Mouse (Mus musculus): ENCODE measurements around the gene Kif5a. TPM values are rescaled to one million over a fixed set of nuclear protein-coding genes. Genes with fewer than 3 reads are reported as not detected.

Kif5a gene
- total RNA-seq, 4 experiments from 2014 or later: 0.54 to 1.6 (median 1.2) TPM

DNA sequence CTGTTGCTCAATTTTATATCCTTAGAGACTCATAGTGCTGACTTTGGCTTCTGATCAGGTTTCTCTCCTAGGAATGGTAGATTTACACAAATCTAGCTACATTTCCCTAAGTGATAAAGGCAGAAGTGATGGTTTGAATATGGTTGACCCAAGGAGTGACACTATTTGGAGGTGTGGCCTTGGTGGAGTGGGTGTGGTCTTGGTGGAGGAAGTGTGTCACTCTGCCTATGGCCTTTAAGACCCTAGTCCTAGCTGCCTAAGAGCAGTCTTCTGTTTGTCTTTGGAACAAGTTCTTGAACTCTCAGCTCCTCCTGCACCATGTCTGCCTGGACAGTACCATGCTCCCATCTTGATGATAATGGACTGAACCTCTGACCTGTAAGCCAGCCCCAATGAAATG is 46.0 kb downstream of the Kif5a start:
- no peak for DNase-seq (ENCODE audit: low spot score)

DNA sequence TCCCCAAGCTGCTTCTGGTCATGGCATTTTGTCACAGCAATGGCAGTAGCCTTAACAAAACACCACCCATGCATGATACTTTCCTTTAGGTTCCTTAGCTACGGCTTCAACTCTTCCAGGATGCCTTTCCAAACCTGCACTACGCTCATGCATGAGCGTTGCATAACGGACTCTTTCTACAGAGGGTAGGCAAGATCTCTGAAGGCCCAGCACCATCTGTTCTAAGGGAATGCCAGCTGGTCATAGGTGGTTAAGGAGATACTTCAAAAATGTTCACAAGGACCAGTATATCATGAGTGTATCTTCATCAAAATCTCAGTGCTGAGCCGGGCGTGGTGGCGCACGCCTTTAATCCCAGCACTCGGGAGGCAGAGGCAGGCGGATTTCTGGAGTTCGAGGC is 46.7 kb downstream of the Kif5a start:
- no peak for DNase-seq (ENCODE audit: low spot score)

DNA sequence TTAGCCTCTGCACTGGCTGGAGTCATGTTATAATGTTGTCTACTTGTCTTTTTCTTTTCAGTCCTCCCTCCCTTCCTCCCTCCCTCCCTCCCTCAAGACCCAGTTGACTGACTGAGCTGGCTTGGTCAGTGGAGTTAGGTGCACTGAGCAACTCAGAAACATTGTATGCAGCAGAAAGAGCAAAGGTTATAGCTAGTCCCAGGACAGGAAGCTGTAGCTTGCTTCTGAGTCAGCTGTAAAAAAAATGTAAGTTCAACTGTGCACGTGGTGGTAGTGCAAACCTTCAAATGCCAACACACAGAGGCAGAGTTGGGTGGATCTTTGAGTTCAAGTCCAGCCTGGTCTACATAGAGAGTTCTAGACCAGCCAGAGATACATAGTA is 48.7 kb downstream of the Kif5a start:
- DNase-seq (ENCODE audit: low spot score): no peak

DNA sequence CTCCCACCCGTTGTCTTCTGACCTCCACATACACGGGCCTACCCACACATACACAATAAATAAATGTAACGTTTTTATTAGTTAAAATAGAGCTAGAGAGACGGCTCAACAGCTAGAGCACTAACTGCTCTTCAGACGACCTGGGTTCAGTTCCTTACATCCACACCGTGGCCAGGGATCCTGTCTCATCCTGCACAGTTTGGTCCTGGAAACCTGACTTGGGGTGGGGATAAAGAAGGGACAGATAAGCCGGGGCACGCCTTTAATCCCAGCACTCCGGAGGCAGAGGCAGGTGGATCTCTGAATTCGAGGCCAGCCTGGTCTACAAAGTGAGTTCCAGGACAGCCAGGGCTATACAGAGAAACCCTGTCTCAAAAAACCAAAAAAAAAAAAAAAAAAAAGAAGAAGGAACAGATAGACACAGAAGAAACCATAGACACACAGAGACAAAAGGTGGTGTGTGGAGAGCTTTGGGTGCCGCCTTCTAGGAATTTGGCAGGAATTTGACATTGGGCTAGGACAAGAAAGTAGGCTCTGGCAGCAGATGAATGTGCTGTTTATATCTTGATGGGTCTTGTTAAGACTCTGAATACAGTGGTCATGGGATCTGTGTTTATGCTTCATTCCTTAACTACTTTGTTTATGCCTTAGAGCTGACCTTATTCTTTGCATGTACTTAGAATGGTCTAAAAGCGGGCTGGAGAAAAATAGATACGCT is 49.3 kb downstream of the Kif5a start:
- DNase-seq (ENCODE audit: low spot score): no peak

DNA sequence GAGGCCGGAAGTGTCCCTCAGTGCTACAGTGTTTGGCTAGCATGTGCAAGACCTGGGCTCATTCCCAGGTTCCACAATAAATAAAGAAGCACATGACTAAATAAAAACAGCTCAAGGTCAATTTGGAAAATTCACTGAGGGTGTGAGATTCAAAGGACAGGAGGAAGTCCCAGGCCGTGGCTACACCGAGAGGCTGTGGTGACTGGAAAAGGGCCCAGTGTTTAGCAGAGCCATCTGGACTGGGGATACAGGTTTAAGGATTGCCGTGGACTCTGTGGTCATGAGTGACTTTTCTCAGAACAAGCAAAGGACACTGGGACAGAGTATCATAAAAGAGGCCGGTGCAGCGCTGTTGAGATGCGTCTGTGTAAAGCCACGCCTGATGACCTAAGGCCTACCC is 49.9 kb downstream of the Kif5a start:
- no peak for DNase-seq (ENCODE audit: low spot score)

DNA sequence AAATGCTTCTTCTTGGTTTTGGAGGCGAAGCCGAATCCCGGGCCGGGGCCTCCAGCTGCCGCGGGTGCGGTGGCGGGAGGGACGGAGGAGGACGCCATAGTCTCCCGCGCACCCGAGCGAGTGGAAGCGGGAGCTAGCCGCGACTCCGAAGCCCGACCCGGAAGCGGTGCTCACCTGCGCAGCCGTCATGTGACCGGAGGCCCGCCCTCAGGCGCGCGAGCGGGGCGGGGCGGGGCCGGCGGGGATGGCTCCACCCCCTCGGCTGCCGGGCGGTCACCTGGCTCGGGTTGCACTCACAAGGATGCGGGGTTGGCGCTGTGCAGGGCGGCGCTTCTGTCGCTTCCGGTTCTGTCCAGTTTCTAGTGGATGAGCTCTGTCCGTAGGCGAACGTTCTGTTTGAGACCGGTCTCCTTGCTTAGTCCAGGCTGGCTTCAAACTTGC is 51.7 kb downstream of the Kif5a start, which contains the start of gene Pip4k2c:
Pip4k2c (minus strand) TSS at position 172 of the 441 bp plus-strand sequence.
- DNase-seq (ENCODE audit: low spot score): peak; percentile 82

DNA sequence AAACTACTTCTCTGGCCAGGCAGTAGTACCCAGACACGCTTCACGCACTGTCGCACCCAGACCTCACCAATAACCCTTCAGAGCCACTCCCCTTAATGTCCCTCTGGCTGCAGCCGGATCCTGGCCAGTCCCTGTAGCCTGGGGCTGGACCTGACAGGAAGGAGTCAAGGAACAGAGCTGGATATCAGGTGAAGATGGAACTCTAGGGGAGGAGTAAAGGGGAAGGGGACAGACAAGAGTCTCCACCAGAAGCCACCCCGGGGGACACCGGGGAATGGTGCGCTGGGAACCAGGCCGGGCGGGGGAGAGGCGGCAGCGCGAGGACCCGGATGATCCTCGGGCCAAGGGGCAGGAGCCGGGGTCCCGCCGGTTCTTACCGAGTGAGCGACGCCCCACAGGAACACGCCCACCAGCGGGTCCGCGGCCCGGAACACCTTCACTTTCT is 52.2 kb downstream of the Kif5a start:
- DNase-seq (ENCODE audit: low spot score): no peak

DNA sequence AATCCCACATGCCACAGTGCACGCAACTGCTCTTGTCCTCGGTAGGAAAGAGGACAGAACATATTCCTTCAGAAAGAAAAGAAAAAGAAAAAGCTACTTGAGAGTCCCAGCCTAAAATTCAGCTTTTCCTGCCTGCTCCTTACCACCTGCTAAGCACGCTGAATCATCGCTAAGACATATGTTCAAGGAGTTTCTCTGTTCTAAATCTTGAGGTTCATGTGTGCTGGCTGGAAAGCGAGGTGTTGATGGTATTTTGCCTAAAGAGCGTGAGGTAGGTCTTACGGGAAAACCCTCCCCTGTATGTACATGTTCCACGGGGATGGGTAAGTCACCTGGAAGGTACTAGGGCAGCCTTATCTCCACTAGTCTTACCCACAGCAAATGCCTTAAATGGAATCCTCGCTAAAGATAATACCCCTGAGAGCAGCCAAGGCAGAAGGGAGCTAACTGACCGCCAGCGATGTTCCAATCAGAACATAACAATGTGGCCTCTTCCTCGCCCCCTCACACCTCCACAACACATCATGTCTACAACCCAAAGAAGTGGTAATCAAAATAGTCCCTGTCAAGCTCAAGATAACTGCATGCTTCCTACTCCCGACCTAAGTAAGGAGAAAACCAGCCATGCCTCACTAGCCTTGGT is 53.1 kb downstream of the Kif5a start:
- DNase-seq (ENCODE audit: low spot score): no peak

DNA sequence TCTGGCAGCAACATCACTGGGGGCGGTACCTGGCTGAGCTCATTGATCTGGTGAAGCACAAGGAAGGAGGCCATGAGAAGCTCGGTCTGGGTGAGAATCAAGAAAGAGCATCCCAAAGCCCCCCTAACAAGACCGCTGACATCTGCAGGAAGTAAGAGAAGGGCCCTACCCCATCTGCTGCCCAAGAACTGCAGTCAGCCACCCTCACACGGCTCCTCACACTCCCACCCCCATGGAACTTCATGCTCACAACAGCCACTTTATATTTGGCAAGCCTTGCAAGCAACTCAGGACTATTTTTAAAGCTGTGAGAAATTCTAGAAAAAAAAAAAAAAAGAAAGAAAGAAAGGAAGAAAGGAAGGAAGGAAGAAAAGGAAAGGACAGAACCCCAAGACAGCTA is 54.2 kb downstream of the Kif5a start:
- no peak for DNase-seq (ENCODE audit: low spot score)

DNA sequence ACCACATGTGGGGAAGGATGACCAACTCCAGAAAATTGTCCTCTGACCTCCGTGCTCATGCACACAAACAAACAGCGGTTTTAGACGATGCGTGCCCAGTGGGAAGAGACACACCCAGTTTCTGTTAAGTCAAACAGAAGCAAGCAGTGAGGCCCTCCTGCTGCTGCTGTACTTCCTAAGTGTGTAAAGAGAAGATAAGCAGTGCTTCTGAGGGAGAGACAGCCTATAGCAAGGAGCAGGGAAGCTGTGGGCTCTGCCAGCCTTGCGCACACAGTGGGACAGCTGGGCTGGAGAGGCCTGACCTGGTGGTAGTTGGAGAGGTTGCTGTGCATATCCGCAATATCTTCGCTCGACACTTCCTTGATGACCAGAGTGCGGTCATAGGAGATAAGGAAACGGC is 57.8 kb downstream of the Kif5a start:
- no peak for DNase-seq (ENCODE audit: low spot score)

DNA sequence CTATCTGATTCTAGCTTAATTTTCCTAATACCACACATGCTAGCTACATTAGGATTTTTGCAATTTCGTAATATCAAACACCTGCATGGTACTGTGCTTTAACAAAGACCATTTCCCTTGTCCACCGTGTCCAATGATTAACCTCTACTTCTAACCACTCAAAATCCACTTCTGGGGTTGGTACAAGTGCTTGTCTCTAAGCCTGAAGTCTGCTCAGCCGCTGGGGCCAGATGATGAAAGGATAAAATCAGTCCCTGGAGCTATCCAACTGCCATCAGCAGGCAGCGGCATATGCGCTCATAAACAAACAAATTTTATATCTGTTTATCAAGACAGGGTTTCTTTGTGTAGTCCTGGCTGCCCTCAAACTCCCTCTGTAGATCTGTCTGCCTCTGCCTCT is 58.6 kb downstream of the Kif5a start:
- no peak for DNase-seq (ENCODE audit: low spot score)

DNA sequence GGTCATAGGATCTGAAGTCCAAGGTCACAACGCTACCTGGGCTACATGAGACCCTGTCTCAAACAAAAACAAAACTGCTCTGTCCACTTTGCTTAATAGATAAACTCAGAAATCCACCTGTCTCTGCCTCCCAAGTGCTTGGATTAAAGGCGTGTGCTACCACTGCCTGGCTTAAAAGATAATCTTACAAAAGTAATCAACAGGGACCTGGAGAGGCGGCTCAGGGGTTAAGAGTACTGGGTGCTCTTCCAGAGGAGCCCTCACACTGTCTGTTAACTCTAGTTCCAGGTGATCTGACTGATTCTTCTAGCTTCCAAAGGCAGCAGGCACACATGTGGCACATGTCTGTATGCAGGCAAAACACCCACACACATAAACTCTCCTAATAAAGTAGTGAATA is 60.0 kb downstream of the Kif5a start:
- no peak for DNase-seq (ENCODE audit: low spot score)

DNA sequence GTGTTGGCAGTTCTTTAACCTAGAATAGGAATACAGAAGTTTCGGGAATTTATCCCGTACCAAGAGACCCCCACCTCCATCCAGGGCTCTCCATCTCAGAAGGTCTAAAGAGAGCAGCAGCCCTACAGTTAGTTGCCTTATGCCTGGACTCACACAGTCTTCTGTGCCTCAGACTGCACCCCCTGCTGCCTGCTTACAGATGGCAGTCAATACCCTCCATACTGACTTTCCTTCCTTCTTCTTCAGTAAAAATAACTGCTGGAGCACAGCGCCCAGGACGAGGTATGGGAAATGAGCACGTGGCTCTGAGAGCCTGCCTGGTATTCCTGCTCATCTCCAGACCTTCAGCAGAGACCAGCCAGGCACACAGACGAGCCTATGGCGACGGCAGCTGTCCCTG is 62.9 kb downstream of the Kif5a start:
- no peak for DNase-seq (ENCODE audit: low spot score)

DNA sequence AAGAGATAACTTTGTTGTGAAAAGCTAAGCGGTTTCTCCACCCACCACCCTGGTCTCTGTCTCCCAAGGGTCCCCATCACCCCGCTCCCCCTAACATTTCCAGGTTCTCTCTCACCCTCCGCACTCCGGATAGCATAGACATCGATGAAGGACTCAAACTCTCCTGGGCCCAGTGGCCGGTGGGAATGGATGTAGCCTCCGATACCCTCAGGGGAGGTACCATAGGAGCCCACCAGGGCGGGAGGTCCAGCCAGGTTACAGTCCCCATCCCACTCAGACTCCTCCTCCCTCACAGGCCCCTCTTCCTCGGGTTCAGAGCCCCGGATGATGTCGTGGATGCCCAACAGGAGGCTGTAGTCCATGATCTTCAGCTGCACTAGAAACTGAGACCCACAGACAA is 63.7 kb downstream of the Kif5a start:
- no peak for DNase-seq (ENCODE audit: low spot score)

DNA sequence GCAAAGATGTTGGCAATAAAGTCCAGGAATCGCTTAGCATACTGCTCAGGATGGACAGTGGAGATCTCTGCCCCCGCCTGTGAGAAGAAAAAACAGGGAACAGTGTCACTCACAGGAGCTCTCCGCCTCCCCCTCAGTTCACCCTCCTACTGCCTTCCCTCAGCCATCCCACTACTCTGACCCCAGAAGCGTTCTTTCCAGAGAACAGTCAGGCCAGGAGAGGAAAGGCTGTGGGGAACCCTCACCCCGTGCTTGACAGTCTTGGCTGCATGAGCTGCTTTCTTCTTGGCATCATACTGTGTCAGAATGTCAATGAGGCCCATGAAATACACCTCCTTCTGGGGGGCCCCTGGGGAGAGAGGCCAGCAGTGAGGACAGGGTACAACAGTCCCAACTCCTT is 64.1 kb downstream of the Kif5a start:
- no peak for DNase-seq (ENCODE audit: low spot score)

DNA sequence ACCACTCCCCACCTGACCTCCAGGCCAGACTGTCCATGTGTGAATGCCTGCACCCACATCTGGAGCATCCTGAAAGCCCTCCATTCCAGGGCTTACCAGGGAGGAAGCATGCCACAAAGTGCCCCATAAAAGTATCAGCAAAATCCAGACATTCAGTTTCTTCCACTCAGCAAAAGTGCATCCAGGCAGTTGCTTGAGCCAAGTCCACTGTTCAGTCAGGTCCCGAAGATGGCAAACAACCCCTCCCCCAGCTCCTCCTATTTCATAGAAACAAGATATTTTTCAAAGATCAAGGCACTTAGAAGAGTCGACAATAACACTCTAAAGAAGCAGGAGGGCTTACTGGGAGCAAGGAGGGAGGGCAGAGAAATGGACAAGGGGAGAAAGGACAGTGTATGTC is 64.7 kb downstream of the Kif5a start:
- no peak for DNase-seq (ENCODE audit: low spot score)

DNA sequence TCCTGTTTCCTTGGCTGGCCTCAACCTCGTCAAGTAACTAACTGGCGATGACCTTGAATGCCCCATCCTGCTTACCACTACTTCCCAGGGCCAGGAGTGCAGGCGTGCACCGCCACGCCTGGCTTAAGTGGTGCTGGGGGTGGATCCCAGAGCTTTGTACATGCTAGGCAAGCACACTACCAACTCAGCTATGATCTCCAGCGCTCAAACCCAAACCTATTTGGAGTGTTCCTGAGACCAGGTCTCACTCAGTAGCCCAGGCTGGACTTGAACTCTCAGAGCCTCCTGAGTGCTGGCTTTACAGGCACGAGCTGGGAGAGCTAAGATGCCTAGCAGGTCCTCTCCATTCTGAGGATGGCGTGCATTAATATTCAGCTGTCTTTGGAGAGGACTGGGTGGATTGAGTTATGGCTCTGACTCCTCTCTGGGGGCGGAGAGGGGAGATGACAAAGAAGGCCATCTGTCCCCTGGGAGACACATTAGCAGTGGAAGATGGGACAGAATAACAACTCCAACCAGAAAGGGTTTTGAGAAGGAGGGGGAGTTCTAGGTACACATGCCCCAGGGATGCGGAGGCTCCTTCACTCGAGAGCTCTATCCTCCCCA is 65.5 kb downstream of the Kif5a start:
- DNase-seq (ENCODE audit: low spot score): no peak

DNA sequence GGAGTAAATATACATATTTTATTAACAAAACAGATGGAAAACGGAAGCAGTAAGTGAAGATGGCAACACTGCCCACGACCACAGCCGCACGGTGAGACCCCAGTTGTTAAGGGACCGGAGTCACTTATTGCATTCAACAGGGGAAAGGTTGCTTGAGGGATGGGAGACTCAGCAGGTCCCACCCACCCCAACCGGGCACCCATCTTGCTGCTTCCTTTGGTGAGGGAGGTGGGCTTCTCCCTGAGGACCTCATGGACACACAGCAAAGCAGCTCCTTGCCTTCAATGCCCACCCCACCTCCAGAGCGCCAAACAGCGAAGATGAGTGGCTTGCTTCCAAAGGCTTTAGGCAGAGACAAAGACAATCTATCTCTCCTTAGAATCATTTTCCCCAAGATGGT is 66.0 kb downstream of the Kif5a start:
- no peak for DNase-seq (ENCODE audit: low spot score)

DNA sequence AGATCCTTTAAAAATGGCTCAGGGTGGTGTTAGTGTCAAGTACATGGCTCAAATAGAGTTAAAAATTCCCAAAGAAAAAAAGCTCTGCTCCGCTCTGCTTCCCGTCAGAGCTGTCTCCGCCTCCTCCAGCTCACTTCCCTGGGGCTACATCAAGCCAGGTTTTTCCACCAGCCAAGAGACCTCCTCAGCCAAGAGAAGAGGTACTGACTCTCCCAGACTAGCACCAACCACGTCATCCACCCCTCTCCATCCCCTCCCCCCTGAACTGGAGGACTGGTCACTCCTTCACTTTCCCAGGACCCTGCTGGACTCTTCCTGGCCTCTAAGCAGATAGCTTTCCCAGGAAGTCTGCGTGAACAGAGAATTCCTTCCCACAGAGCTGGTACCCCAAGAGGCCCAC is 66.8 kb downstream of the Kif5a start:
- DNase-seq (ENCODE audit: low spot score): peak; percentile 82

DNA sequence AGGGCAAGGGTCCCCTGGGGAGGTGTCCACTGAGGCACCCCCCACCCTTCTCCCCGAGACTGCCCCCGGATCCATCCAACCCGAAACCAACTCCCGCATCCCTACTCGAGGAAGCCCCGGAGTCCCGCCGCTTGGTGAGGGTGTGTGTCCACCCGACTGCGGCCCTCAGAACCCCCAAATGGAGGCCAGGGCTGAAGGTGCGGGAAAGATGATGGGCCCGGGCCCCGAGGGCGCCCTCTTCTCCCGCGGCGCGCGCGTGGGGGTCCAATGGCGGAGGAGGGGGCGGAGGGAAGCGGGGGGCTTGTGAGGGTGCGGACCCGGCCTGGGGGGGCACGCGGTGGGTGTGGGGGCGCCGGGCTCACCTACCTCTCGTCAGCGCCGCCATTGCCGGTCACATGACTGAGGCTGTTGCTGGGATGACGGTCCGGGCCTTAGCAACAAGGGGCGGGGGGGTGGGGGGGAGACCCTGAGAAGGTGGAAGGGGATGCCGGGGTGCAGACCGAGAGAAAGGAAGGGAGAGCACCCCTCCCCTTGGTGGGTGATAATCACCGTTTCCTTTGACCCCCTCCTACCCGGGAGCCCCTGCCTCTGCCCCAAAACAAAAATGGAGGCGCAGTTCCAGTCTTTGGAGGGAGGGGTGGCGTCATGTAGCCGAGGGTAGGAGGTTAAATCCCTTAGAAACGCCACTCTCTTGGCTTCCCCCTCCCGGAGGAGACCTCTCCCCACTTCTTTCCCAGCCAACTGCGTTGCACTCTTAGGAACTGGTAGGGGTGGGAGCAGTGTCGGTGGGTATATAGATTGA is 67.6 kb downstream of the Kif5a start, which contains the start of gene Dtx3:
Dtx3 (minus strand) TSS at position 401 of the 802 bp plus-strand sequence.
- DNase-seq (ENCODE audit: low spot score): no peak

DNA sequence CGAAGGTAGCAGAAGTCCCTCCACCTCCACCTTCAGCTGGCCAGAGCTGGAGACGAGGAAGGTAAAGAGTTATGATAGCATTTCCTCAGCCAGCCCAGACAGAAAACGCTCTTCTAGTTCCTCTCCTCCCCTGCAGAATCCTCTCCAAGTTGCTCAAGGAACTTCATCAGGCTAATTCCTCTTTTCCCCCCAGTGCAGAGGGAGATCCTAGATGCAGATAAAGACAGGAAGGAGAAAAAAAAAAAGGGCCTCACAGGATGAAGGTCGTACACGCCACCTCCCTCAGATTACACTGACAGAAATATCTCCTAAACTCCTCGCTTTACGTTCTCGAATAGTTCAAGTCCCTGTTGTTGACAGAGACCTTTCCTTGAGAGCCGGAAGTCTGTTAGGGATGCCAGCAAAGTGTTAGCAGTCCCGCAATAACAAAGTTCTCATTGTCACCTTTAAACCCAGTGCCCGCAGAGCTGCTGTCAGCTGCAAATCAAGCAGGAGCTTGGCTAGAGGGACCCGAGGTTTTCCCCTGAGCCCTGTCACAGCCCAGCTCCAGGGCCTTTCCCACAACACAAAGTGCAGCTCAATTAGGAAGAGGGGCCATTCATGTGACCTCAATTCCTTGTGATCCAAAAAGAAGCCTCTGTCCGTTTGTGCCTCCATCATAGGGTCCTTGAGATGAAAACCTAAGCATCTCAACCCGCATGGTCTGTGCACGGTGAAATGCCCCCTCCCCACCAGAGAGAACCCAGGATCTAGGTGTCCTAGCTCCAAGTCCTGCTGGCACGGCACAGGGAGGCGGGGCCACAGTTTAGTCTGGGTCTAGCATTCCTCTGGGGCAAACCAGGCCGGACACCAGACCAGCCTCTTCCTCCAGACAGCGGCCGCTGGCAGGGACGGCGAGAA is 68.5 kb downstream of the Kif5a start:
- peak; percentile 66 for DNase-seq (ENCODE audit: low spot score)
